Mouse (Mus musculus) naive thymus-derived CD4-positive, alpha-beta T cell, adult 2 months (primary cell): ENCODE measurements around the gene Ube2u.

Experiments
- DNase-seq: peaks from one replicate; pipeline ENCODE4 v3.0.0-alpha.2; 2011; ENCODE audit warnings: low read depth

Gene Ube2u

DNA sequence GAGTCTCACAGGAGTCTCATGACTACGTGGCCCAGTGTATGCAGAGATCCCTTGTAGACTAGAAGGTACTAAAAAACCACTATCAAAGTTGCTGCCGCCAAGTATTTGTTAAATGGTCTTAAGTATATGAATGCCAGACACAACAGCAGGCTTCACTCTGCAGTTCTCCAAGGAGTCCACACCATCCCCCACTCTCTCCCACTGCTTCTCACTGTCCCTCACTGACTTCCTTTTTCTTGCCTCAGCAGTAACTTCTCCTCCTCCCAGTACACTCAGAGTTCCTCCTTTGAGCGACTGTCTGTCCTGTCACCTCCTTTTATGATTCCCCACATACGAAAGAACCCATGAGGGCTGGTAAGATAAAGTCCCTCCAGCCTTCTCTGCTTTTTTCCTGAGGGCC is 69.3 kb downstream of the Ube2u start:
- no peak for DNase-seq

DNA sequence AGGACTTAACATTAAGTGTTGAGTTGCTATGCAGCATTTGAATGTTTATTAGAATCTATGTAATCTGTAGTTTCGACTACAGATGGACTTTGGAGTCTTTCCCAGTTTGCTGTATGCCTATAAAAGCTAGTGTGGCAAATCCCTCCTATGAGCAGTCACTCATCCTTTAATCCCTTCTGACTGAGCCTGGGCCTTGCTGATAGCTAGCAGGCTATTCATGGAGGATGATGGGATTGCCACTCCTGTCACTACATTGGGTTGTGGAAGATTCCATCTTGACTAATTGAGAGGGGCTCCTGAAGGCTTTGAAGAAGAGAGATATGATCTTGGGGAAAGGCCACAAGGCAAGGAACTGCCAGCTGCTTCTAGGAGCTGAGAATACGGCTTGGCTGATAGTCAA is 74.6 kb downstream of the Ube2u start:
- DNase-seq, result no peak

DNA sequence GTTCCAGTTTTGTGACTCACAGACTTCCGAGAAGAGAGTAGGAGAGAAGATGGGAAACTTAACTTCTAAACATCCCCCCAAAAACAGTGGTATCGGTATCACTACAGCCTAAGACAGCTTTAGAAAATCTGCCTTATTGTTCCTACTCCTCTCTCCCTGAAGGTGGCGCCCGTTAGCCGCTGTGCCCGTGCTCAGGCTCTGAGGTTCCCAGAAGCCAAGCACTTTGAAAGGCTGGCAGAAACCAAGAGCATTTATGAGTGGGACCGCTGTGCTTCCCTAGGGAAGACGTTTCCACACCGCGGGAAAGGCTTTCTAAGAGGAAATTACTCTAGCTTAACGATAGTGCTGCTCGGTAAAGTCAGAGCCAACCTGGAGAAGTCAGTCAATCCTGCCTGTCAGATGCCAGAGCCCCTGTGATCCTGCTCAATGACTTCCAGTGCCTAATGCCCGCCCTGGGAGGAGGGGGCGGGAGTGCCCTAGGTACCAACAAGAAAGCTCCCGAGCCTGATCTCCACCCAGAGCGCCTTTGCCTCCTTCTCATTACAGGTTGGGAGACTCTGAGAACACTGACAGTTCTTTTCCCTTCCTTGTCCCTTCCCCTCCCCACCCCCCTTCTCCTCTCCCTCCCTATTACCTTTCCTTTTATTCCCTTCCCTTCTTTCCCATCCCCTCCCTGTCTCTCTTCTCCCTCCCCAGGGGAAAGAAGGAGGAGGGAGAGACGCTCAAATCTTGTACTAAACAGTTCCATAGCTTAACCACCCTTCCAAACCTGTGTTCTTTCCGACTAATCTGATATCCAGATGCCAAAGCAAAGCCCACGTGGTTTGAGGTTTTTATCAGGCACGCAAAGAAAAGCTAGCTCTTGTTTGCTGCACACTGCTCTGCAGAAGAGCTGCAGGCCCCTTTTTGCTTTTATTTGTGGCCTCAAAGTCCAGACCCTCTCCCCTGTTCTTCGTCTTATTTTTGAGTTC is 109.9 kb downstream of the Ube2u start:
- DNase-seq, result no peak

DNA sequence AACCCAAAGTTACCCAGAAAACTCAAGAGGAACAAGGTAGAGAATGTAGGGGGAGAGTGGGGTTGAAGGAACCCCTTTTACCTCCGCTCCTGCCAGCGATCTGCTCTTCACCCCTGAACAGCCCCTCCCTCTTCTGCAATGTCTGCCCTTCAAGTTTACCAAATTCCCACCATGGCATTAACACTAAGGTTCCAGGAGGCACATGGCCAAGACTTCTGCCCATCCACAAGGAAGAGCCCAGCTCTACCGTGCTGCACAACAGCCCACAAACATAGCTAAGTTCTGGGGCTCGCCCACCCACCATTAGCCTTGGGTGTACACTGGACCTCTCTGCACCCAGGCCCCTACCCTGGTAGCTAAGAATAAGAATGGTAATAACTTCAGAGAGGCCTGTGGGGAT is 117.1 kb downstream of the Ube2u start:
- no peak for DNase-seq

DNA sequence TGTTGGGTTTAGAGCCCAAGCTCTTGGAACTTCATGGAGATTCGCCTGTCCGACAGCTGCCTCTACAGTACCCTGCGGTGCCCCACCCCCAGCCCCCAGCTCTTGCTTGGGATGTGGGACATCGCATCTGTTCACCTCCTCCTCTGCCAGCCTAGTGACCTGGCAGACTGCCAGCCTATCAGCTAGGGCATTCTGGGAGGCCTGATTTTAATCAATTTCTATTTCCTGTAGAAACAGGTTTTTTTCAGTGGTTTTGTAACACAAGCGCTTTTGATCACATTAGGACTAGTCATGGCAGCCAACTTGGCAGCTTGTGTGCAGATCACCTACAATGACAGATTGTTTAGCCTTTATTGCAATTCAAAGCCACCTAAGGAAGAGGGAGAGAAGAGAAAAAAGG is 118.0 kb downstream of the Ube2u start:
- no peak for DNase-seq

DNA sequence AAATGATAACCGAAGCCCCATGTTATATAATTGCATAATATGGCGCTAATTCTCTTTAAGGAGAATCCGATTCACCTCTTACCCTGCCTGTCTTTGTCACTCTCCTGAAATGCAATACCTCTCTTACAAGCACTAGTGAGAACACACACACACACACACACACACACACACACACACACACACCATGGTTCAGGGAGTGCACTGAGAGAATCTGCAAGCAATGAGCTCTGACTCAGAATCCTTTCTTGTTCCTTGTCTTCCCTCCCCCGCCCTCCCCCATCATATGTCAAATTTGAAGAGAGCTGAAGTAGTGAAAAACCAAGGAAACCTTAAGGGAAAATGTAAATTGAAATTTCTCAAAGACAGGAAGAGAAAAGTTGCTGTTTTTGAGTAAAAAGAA is 118.4 kb downstream of the Ube2u start:
- DNase-seq, result no peak
